Comparison of ENCODE assay signal across 8 mouse cellular contexts in the genomic region with DNA sequence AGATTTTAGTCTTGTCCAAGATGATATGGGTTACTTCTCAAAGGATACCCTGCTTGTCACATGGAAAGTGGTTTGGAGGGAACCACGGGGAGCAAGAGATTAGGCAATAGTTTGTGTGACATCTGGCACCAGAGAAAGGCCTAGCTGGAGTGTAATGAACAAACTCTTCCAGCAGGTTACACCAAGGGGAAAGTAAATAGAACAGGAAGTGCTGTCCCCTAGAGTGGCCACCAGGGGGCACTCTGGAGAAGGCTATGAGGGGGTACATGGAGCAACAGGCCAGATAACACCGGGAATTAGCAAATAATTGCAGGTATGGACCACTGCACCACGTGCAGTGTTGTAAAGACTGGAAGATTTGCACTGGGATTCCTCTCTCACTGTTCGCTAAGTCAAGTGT. TPM values are rescaled to one million over a fixed set of nuclear protein-coding genes. Genes with fewer than 3 reads are reported as not detected.
DNase-seq lines count a peak whose midpoint lies in the region; ATAC-seq lines count a peak whose summit lies in the region.

No protein-coding gene starts in this region.

- 58% methylated on average over 4 of the region's 4 CpGs for WGBS in neural tube, embryonic 15.5 days

- no peaks in the 10 kb centered on the region for H3K36me3 ChIP-seq in neural tube, embryonic 15.5 days

- peak; percentile 56 to 67 for DNase-seq in heart, adult 18-20 months
- DNase-seq in heart, adult 8-10 months (ENCODE audit: low spot score): no peak
- peak; percentile 77 for DNase-seq in A20 (ENCODE audit: low read depth, low spot score)
- peak; percentile 65 for DNase-seq in adrenal gland, adult 2 months
- peak; percentile 29 for DNase-seq in embryo, embryonic 10 days (ENCODE audit: low spot score)
- peak; percentile 51 to 72 for DNase-seq in kidney, postnatal 25 days
- DNase-seq in naive thymus-derived CD4-positive, alpha-beta T cell, adult 2 months (ENCODE audit: low read depth): peak; percentile 48

- 0 out of 2 replicates have a peak, but pooled peaks cover 3% of the 10 kb centered on the region for H3K4me1 ChIP-seq in neural tube, embryonic 15.5 days

- no peaks in the 10 kb centered on the region for H3K9me3 ChIP-seq in neural tube, embryonic 15.5 days (replicated peaks)

- no peak for ATAC-seq in neural tube, embryonic 15.5 days (ENCODE audit: low FRiP score)

- H3K4me3 ChIP-seq in neural tube, embryonic 15.5 days (replicated peaks): no peak overlapping the region

- H3K9ac ChIP-seq in neural tube, embryonic 15.5 days (replicated peaks): no peak overlapping the region

- H3K27me3 ChIP-seq in neural tube, embryonic 15.5 days (replicated peaks): no peaks in the 10 kb centered on the region

- H3K27ac ChIP-seq in neural tube, embryonic 15.5 days (replicated peaks): no peak overlapping the region

- H3K4me2 ChIP-seq in neural tube, embryonic 15.5 days: no peak overlapping the region

RNA-seq across cellular contexts. Expression of gene Paqr9, which starts 19.0 kb away (rescaled TPM):
- 10 to 100 TPM; 38.1 to 40.5 TPM for total RNA-seq in heart, adult 18-20 months (2021)
- total RNA-seq in heart, adult 8-10 months (2022): 10 to 100 TPM; 37.0 to 50.2 (median 46.8) TPM
- total RNA-seq in adrenal gland, adult 2 months (2021): 10 to 100 TPM; 10.4 to 12.1 TPM
- polyA plus RNA-seq in adrenal gland, adult 2 months (2012; rRNA removed): 14.2 and 23.5 TPM in 2 replicates
- 6.5 and 8.8 TPM in 2 replicates for polyA plus RNA-seq in neural tube, embryonic 15.5 days (2015; fragmentation: Nextera tagmentation; extraction: Ambion mirVana)

RNA-seq across cellular contexts. Expression of gene U2surp, which starts 28.7 kb away (rescaled TPM):
- total RNA-seq in heart, adult 18-20 months (2021): 10 to 100 TPM; 27.3 to 34.6 TPM
- total RNA-seq in heart, adult 8-10 months (2022): 10 to 100 TPM; 28.9 to 36.9 (median 35.8) TPM
- 10 to 100 TPM; 51.4 to 63.9 TPM for total RNA-seq in adrenal gland, adult 2 months (2021)
- polyA plus RNA-seq in adrenal gland, adult 2 months (2012; rRNA removed): 0.37 and 0.86 TPM in 2 replicates
- 115 and 128 TPM in 2 replicates for polyA plus RNA-seq in neural tube, embryonic 15.5 days (2015; fragmentation: Nextera tagmentation; extraction: Ambion mirVana)
